Mouse (Mus musculus) G1E (cell line): ENCODE measurements at regions not wholly inside any gene's neighbourhood (a gene's known extent, or its start where the extent isn't known, plus 50 kb on each side); places are given as distances from the start of the nearest gene placed in this dataset.

Source experiments
- CTCF ChIP-seq: IDR thresholded peaks from 2 replicates; pipeline ENCODE4 v1.5.1; 2012; ENCODE audit warnings: low read depth, low read length, inconsistent platforms, mixed read lengths
- POLR2AphosphoS5 ChIP-seq: IDR thresholded peaks from 2 replicates; pipeline ENCODE4 v1.6.1; 2012; ENCODE audit warnings: low read depth, low read length, inconsistent platforms; ENCODE audit not compliant: insufficient replicate concordance
- TAL1 ChIP-seq: conservative IDR thresholded peaks from 2 replicates; pipeline ENCODE4 v1.6.1; 2012; ENCODE audit warnings: low read depth, low read length, inconsistent platforms, mixed read lengths

GRCm38 (mm10) chr10:105626842-105627241, 52.6 kb upstream of the Tmtc2 start:
- TF ChIP-seq CTCF (no peak), POLR2AphosphoS5 (no peak), TAL1 (no peak)
